Mouse (Mus musculus) hindbrain, embryonic 13.5 days (tissue): ENCODE results near the gene Ppil2. TPM values are rescaled to one million over a fixed set of nuclear protein-coding genes. Genes with fewer than 3 reads are reported as not detected.
A peak's percentile ranks its signal among the peaks of the same experiment; 100 is the strongest.

ENCODE experiments used
- ATAC-seq: fragments of 200-750 bp; cut with Nextera tagmentation; 2 replicates; pipeline ENCODE4 v1.8.0; 2017; ENCODE audit warnings: moderate TSS enrichment; ENCODE audit not compliant: low FRiP score
- H3K27ac ChIP-seq: fragments of 300-500 bp; sonication (generic); 2 replicates; pipeline ENCODE4 v1.5.1; 2015; ENCODE audit warnings: inconsistent platforms, mild to moderate bottlenecking, moderate library complexity
- H3K27me3 ChIP-seq: fragments of 300-500 bp; sonication (generic); 2 replicates; pipeline ENCODE4 v1.6.1; 2015; ENCODE audit warnings: mild to moderate bottlenecking, inconsistent platforms
- H3K36me3 ChIP-seq: fragments of 300-500 bp; sonication (generic); 2 replicates; pipeline ENCODE4 v1.6.1; 2015; ENCODE audit warnings: mild to moderate bottlenecking, inconsistent platforms
- H3K4me1 ChIP-seq: fragments of 300-500 bp; sonication (generic); replicated peaks from 2 replicates; pipeline ENCODE4 v1.6.1; 2015; ENCODE audit warnings: inconsistent platforms
- H3K4me2 ChIP-seq: fragments of 300-500 bp; sonication (generic); 2 replicates; pipeline ENCODE4 v1.6.1; 2015; ENCODE audit warnings: inconsistent platforms, mild to moderate bottlenecking, moderate library complexity
- H3K4me3 ChIP-seq: fragments of 300-500 bp; sonication (generic); 2 replicates; pipeline ENCODE4 v1.5.1; 2015; ENCODE audit warnings: mild to moderate bottlenecking, inconsistent platforms
- H3K9ac ChIP-seq: fragments of 300-500 bp; sonication (generic); 2 replicates; pipeline ENCODE4 v1.6.1; 2015; ENCODE audit warnings: mild to moderate bottlenecking, inconsistent platforms
- H3K9me3 ChIP-seq: fragments of 300-500 bp; sonication (generic); 2 replicates; pipeline ENCODE4 v1.6.1; 2016; ENCODE audit warnings: inconsistent platforms
- WGBS: fragments of 180-500 bp; shearing (Covaris S2); methylation state at CpG from one replicate; pipeline ENCODE4 v1.1.7; 2015; 5-methylcytosine and 5-hydroxymethylcytosine counted together
- microRNA counts: library from miRNA; unstranded; fragments of <30 nt; microRNA quantifications from one replicate; lab custom pipeline; 2016
- microRNA-seq: library from miRNA; unstranded; fragments of <30 nt; microRNA quantifications from one replicate; pipeline ENCODE4, GENCODE M21; 2016
- polyA plus RNA-seq: library from polyadenylated mRNA; unstranded; fragments of >200 nt; fragmentation: Nextera tagmentation; extraction: Ambion mirVana; gene quantifications from 2 replicates; pipeline ENCODE4 v1.2.1, GENCODE M21; 2015

Ppil2 gene
- polyA plus RNA-seq, 1 experiment from 2014 or later = 153 TPM

- no peaks in the 10 kb centered on the region for H3K27me3 ChIP-seq
- no peak overlapping the region for H3K9ac ChIP-seq
- no peak overlapping the region for H3K27ac ChIP-seq
- H3K4me3 ChIP-seq = no peak overlapping the region
- no peak for ATAC-seq
- H3K4me1 ChIP-seq = peaks cover 10% of the 10 kb centered on the region
- no peak overlapping the region for H3K4me2 ChIP-seq
- 75% methylated on average over 3 of the region's 3 CpGs for WGBS
- peaks cover 2% of the 10 kb centered on the region for H3K36me3 ChIP-seq
- no peaks in the 10 kb centered on the region for H3K9me3 ChIP-seq
Observed at GRCm38 (mm10) chr16:17053903-17054302, 57.2 kb downstream of the Ppil2 start.

- ATAC-seq = no peak
- Histone ChIP-seq H3K36me3 (peaks cover 19% of the 10 kb centered on the region), H3K9me3 (no peaks in the 10 kb centered on the region), H3K4me3 (no peak overlapping the region), H3K9ac (no peak overlapping the region), H3K4me1 (peaks cover 10% of the 10 kb centered on the region), H3K27me3 (no peaks in the 10 kb centered on the region), H3K4me2 (no peak overlapping the region), H3K27ac (no peak overlapping the region)
- WGBS = 83% methylated on average over 7 of the region's 7 CpGs
Observed at GRCm38 (mm10) chr16:17052087-17052486, 59.0 kb downstream of the Ppil2 start.

GRCm38 (mm10) chr16:17049886-17050285 is 61.2 kb downstream of the Ppil2 start:
- no peak overlapping the region for H3K9ac ChIP-seq
- WGBS = 97% methylated on average over 1 of the region's 1 CpGs
- peaks cover 32% of the 10 kb centered on the region for H3K36me3 ChIP-seq
- H3K9me3 ChIP-seq = no peaks in the 10 kb centered on the region
- H3K4me3 ChIP-seq = no peak overlapping the region
- no peak overlapping the region for H3K4me2 ChIP-seq
- no peak for ATAC-seq
- H3K27ac ChIP-seq = no peak overlapping the region
- H3K27me3 ChIP-seq = no peaks in the 10 kb centered on the region
- H3K4me1 ChIP-seq = no peaks in the 10 kb centered on the region

GRCm38 (mm10) chr16:17045287-17045686 is 65.8 kb downstream of the Ppil2 start:
- Histone ChIP-seq H3K27me3 (no peaks in the 10 kb centered on the region), H3K4me1 (no peaks in the 10 kb centered on the region), H3K9me3 (no peaks in the 10 kb centered on the region), H3K4me3 (no peak overlapping the region), H3K4me2 (no peak overlapping the region), H3K36me3 (peaks cover 75% of the 10 kb centered on the region), H3K27ac (no peak overlapping the region), H3K9ac (no peak overlapping the region)
- ATAC-seq = no peak
- 27% methylated on average over 3 of the region's 3 CpGs for WGBS

GRCm38 (mm10) chr16:17044320-17044719 is 66.7 kb downstream of the Ppil2 start:
- WGBS = 90% methylated on average over 3 of the region's 3 CpGs
- no peak overlapping the region for H3K4me2 ChIP-seq
- H3K4me3 ChIP-seq = no peak overlapping the region
- no peaks in the 10 kb centered on the region for H3K27me3 ChIP-seq
- ATAC-seq = no peak
- H3K9me3 ChIP-seq = no peaks in the 10 kb centered on the region
- peaks cover 84% of the 10 kb centered on the region for H3K36me3 ChIP-seq
- H3K9ac ChIP-seq = no peak overlapping the region
- no peaks in the 10 kb centered on the region for H3K4me1 ChIP-seq
- H3K27ac ChIP-seq = no peak overlapping the region; the same call in 1 of the 2 replicates

DNA sequence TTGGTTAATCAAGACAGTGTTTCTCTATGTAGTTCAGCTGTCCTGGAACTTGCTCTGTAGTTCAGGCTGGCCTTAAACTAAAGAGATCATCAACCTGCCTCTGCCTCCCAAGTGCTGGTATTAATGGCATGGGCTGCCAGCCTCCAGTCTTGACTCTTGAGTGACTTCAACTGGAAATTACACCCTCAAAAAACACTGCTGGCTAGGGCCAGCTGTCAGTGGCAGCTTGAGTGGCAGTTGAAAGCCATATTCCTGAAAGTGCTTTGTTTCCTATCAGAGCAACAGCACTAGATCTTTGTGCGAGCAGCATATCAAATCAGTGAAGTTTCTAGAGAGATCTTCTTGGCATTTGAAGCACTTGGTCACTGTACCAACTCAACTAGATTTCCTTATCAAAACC is 69.6 kb downstream of the Ppil2 start:
- Histone ChIP-seq H3K4me3 (no peak overlapping the region), H3K4me1 (no peaks in the 10 kb centered on the region), H3K4me2 (no peak overlapping the region), H3K27me3 (no peaks in the 10 kb centered on the region), H3K36me3 (peaks cover 88% of the 10 kb centered on the region), H3K9ac (no peak overlapping the region), H3K27ac (no peak overlapping the region), H3K9me3 (no peaks in the 10 kb centered on the region)
- 81% methylated on average over 1 of the region's 1 CpGs for WGBS
- no peak for ATAC-seq

DNA sequence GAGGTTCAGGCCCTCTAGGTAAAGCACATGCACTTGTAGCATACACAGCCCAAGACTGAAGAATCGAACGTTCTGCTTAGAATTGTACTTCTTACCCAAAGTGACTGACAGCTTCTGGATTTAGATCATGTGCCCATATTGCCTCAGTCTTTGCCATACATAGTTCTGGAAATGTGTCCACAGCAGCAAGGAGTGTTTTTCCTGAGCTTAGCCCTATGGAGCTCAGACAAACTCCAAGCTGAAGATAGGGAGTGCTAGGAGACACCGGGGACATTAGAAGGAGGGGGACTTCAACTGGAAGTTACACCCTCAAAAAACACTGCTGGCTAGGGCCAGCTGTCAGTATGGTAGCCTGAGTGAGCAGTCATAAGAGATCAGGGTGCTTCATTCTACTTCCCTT is 70.3 kb downstream of the Ppil2 start:
- H3K9me3 ChIP-seq = no peaks in the 10 kb centered on the region
- WGBS = 94% methylated on average over 3 of the region's 3 CpGs
- H3K4me2 ChIP-seq = no peak overlapping the region
- no peak for ATAC-seq
- H3K27me3 ChIP-seq = no peaks in the 10 kb centered on the region
- H3K4me3 ChIP-seq = no peak overlapping the region
- no peak overlapping the region for H3K9ac ChIP-seq
- H3K27ac ChIP-seq = no peak overlapping the region
- no peaks in the 10 kb centered on the region for H3K4me1 ChIP-seq
- peaks cover 88% of the 10 kb centered on the region for H3K36me3 ChIP-seq

MicroRNA genes within 50 kb of the gene (microRNA counts, 519-probe panel; counts per million panel counts)
- microRNA mmu-miR-130b (lab: Ali Mortazavi, UCI) (4,897 counts per million, percentile 82 among the panel's probes with 10 or more counts), microRNA mmu-miR-301b (lab: Ali Mortazavi, UCI) (4,025 counts per million, percentile 62 among the panel's probes with 10 or more counts)

Small RNA genes lying within 50 kb of the gene (microRNA-seq; reads per million reads assigned to microRNA genes)
- 6,754 reads per million, percentile 94 among the genes with 10 or more reads in this experiment for gene Mir130b
- gene Mir301b = 178 reads per million, percentile 58 among the genes with 10 or more reads in this experiment

Other genes with a start within 250 kb of the Ppil2 start
- gene Igll1, start 247.3 kb downstream of the Ppil2 start, polyA plus RNA-seq = 0.14 TPM in 1 of 2 replicates, not detected in the other
- gene Top3b, start 240.5 kb downstream of the Ppil2 start, polyA plus RNA-seq = 71.0 and 72.8 TPM in 2 replicates
- gene Vpreb1, start 240.4 kb downstream of the Ppil2 start, polyA plus RNA-seq = 1.7 and 2.3 TPM in 2 replicates
- gene Ppm1f, start 214.8 kb downstream of the Ppil2 start, polyA plus RNA-seq = 26.3 and 28.2 TPM in 2 replicates
- 166 and 169 TPM in 2 replicates for gene Mapk1, start 127.9 kb downstream of the Ppil2 start, polyA plus RNA-seq
- 119 and 132 TPM in 2 replicates for gene Ypel1, start 41.6 kb downstream of the Ppil2 start, polyA plus RNA-seq
- 22.4 and 30.0 TPM in 2 replicates for gene 2610318N02Rik, start 13.9 kb upstream of the Ppil2 start, polyA plus RNA-seq
- gene Sdf2l1, start 21.1 kb upstream of the Ppil2 start, polyA plus RNA-seq = 37.8 and 43.4 TPM in 2 replicates
- gene Ydjc, start 33.4 kb upstream of the Ppil2 start, polyA plus RNA-seq = 32.9 and 34.0 TPM in 2 replicates
- 1.5 and 2.2 TPM in 2 replicates for gene Ccdc116, start 36.0 kb upstream of the Ppil2 start, polyA plus RNA-seq
- 313 and 319 TPM in 2 replicates for gene Ube2l3, start 91.4 kb upstream of the Ppil2 start, polyA plus RNA-seq
- gene Rimbp3, start 97.3 kb upstream of the Ppil2 start, polyA plus RNA-seq = 1.8 and 1.9 TPM in 2 replicates
- gene Hic2, start 122.3 kb upstream of the Ppil2 start, polyA plus RNA-seq = 9.0 and 9.4 TPM in 2 replicates
- gene Tmem191c, start 164.8 kb upstream of the Ppil2 start, polyA plus RNA-seq = 32.6 and 33.3 TPM in 2 replicates
- 1.2 and 1.4 TPM in 2 replicates for gene Serpind1, start 220.1 kb upstream of the Ppil2 start, polyA plus RNA-seq